Mouse (Mus musculus): ENCODE results near the gene Skida1.

- TF ChIP-seq CTCF (IDR thresholded peaks at IDR 0.05; ENCODE audit: borderline replicate concordance, extremely low read depth, insufficient read depth, insufficient read length), result no peak
- TF ChIP-seq POLR2A (IDR thresholded peaks at IDR 0.05; ENCODE audit: borderline replicate concordance, extremely low read depth, insufficient read depth, insufficient read length, poor library complexity, severe bottlenecking), result no peak
These were observed 16.3 kb downstream of the Skida1 start for GRCm38 (mm10) chr2:18032538-18032895.
